Mouse (Mus musculus): ENCODE measurements at regions not wholly inside any gene's neighbourhood (a gene's known extent, or its start where the extent isn't known, plus 50 kb on each side); places are given as distances from the start of the nearest gene placed in this dataset.

GRCm38 (mm10) chr3:39397255-39397654 is 510.5 kb downstream of the Fat4 start:
- Histone ChIP-seq H3K36me3 (ENCODE audit: control insufficient read depth, insufficient read depth, low read length) (no peaks in the 10 kb centered on the region), H3K27me3 (ENCODE audit: control insufficient read depth, insufficient read depth, low read length) (no peaks in the 10 kb centered on the region), H3K4me1 (ENCODE audit: control insufficient read depth, insufficient read depth, low read length) (no peaks in the 10 kb centered on the region), H3K27ac (ENCODE audit: control insufficient read depth, insufficient read depth, low read depth, low read length) (no peak overlapping the region), H3K4me3 (ENCODE audit: control insufficient read depth, low read depth, low read length) (no peak overlapping the region)
- TF ChIP-seq POLR2A (IDR thresholded peaks at IDR 0.05; ENCODE audit: control insufficient read depth, low read depth, low read length): no peak
- TF ChIP-seq CTCF (IDR thresholded peaks at IDR 0.05; ENCODE audit: control insufficient read depth, insufficient read depth, insufficient replicate concordance, low read depth, low read length): no peak

DNA sequence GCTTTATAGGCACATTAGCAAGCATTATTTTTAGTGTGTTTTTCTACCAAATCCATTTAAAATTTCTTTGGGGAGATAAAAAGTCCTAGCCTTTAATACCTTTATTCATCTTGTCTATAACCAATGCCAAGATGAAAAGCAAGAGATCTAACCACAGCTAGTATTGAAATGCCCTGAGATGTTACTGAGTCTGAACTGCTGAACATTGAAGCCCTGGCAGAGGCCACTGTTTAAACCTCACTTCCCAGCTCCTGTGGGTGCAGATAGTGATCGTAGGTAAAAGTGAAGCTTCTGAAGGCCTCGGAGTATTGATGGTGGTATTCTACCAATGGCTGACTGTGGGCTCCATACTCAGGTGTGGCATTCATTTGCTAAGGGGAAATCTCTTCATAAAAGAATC is 510.9 kb downstream of the Fat4 start:
- Histone ChIP-seq H3K4me3 (ENCODE audit: control insufficient read depth, low read depth, low read length) (no peak overlapping the region), H3K27ac (ENCODE audit: control insufficient read depth, insufficient read depth, low read depth, low read length) (no peak overlapping the region), H3K4me1 (ENCODE audit: control insufficient read depth, insufficient read depth, low read length) (no peaks in the 10 kb centered on the region), H3K36me3 (ENCODE audit: control insufficient read depth, insufficient read depth, low read length) (no peaks in the 10 kb centered on the region), H3K27me3 (ENCODE audit: control insufficient read depth, insufficient read depth, low read length) (no peaks in the 10 kb centered on the region)
- TF ChIP-seq CTCF (IDR thresholded peaks at IDR 0.05; ENCODE audit: control insufficient read depth, insufficient read depth, insufficient replicate concordance, low read depth, low read length) (no peak), POLR2A (IDR thresholded peaks at IDR 0.05; ENCODE audit: control insufficient read depth, low read depth, low read length) (no peak)

DNA sequence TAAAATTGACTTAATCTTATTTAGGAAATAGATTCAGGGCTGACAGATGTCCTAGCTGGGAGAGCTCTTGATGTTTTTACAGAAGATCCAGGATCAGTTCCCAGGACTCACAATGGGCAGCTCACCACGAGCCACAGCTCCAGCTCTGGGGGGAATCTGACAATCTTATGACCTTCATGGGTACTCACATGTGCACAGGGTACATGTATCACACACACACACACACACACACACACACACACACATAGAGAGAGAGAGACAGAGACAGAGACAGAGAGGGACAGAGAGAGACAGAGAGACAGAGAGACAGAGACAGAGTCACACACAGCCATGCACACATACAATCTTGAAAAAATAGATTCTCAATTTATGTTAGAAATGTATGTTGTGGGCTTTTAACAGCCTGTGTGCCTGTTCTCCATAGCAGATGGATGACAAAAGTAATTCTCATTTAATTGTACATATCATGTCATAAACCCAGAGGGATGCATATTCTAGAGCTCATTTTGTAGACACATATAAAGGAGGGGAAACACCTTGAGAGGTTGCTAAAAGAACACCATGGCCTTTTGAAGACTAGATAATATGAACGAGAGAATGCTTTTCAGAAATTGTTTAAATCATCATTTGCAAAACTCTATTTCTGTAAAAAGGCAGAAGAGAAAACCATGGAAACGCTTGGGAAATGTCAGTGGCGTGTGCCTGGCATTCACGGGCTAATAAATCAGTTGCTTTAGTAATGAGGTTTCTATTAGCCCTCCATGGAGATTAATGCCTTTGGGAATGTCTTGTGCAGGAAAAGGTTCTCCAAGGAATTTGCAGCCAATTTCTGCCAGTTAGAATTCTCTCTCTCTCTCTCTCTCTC is 538.3 kb downstream of the Fat4 start:
- H3K4me1 ChIP-seq (ENCODE audit: control insufficient read depth, insufficient read depth, low read length): no peaks in the 10 kb centered on the region

DNA sequence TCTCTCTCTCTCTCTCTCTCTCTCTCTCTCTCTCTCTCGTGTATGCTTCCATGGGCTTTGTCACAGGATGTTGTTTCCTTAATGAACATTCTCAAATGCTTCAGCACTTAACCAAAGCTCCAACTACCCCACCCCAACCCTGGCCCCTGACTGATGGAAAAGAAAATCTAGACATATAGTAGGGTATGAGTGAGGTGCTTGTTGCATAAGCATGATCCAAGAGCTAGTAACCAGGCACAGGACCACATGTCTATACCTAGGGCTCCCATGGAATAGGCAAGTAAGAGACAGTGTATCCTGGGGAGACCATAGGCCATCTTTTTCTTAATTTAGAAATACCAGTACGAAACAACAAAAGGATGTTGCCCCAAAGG is 538.9 kb downstream of the Fat4 start:
- Histone ChIP-seq H3K4me3 (ENCODE audit: control insufficient read depth, low read depth, low read length) (no peak overlapping the region), H3K27ac (ENCODE audit: control insufficient read depth, insufficient read depth, low read depth, low read length) (no peak overlapping the region), H3K4me1 (ENCODE audit: control insufficient read depth, insufficient read depth, low read length) (no peaks in the 10 kb centered on the region), H3K27me3 (ENCODE audit: control insufficient read depth, insufficient read depth, low read length) (no peaks in the 10 kb centered on the region), H3K36me3 (ENCODE audit: control insufficient read depth, insufficient read depth, low read length) (no peaks in the 10 kb centered on the region)
- no peak for TF ChIP-seq CTCF (IDR thresholded peaks at IDR 0.05; ENCODE audit: control insufficient read depth, insufficient read depth, insufficient replicate concordance, low read depth, low read length)
- no peak for TF ChIP-seq POLR2A (IDR thresholded peaks at IDR 0.05; ENCODE audit: control insufficient read depth, low read depth, low read length)

More for the DNA sequence above, 538.3 kb downstream of the Fat4 start:
- Histone ChIP-seq H3K27me3 (ENCODE audit: control insufficient read depth, insufficient read depth, low read length) (no peaks in the 10 kb centered on the region), H3K36me3 (ENCODE audit: control insufficient read depth, insufficient read depth, low read length) (no peaks in the 10 kb centered on the region), H3K4me3 (ENCODE audit: control insufficient read depth, low read depth, low read length) (no peak overlapping the region), H3K27ac (ENCODE audit: control insufficient read depth, insufficient read depth, low read depth, low read length) (no peak overlapping the region)
- TF ChIP-seq CTCF (IDR thresholded peaks at IDR 0.05; ENCODE audit: control insufficient read depth, insufficient read depth, insufficient replicate concordance, low read depth, low read length): no peak

DNA sequence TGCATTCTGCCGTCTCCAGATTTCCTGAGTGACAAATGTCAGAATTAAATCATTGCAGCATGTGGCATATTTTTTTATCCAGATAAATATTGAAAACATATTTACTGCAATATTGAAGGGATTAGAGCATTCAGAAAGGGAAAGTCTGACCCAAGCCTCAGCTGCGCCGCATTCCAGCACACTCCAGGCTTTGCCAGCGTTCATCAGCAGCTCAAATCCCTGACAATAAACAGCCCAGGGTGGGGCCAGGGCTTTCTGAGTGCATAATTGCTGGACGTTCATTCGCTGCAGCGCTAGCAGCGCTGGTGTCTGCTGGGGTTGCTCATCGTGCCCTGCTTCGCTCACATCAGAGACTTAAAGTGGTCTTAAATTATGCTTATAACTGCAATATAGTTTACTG is 556.6 kb downstream of the Fat4 start:
- H3K4me3 ChIP-seq (ENCODE audit: control insufficient read depth, low read depth, low read length): no peak overlapping the region
- no peak for TF ChIP-seq CTCF (IDR thresholded peaks at IDR 0.05; ENCODE audit: control insufficient read depth, insufficient read depth, insufficient replicate concordance, low read depth, low read length)
- TF ChIP-seq POLR2A (IDR thresholded peaks at IDR 0.05; ENCODE audit: control insufficient read depth, low read depth, low read length): no peak

DNA sequence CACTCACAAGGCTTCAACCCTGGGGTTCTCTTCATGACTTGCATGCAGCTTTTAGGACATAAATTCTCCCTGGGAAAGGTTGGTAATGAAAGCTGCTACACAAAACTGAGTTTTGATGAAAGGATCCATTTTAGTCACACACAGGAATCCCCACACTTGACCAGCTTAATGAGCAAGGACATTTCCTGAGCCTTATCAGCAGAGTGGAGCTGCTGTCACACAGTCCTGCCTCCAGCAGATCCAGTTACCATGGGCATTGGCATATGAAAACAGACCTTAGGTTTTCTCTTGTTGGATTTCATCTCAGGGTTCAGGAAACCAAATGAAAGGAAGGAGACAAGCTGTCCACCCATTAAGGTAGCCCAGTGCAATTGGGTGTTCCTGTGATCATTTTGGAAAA is 568.9 kb downstream of the Fat4 start:
- Histone ChIP-seq H3K27me3 (ENCODE audit: control insufficient read depth, insufficient read depth, low read length) (no peaks in the 10 kb centered on the region), H3K4me1 (ENCODE audit: control insufficient read depth, insufficient read depth, low read length) (no peaks in the 10 kb centered on the region), H3K4me3 (ENCODE audit: control insufficient read depth, low read depth, low read length) (no peak overlapping the region), H3K36me3 (ENCODE audit: control insufficient read depth, insufficient read depth, low read length) (no peaks in the 10 kb centered on the region), H3K27ac (ENCODE audit: control insufficient read depth, insufficient read depth, low read depth, low read length) (no peak overlapping the region)
- no peak for TF ChIP-seq POLR2A (IDR thresholded peaks at IDR 0.05; ENCODE audit: control insufficient read depth, low read depth, low read length)
- TF ChIP-seq CTCF (IDR thresholded peaks at IDR 0.05; ENCODE audit: control insufficient read depth, insufficient read depth, insufficient replicate concordance, low read depth, low read length): no peak

More for the DNA sequence above, 556.6 kb downstream of the Fat4 start:
- Histone ChIP-seq H3K4me1 (ENCODE audit: control insufficient read depth, insufficient read depth, low read length) (no peaks in the 10 kb centered on the region), H3K27ac (ENCODE audit: control insufficient read depth, insufficient read depth, low read depth, low read length) (no peak overlapping the region), H3K36me3 (ENCODE audit: control insufficient read depth, insufficient read depth, low read length) (no peaks in the 10 kb centered on the region), H3K27me3 (ENCODE audit: control insufficient read depth, insufficient read depth, low read length) (no peaks in the 10 kb centered on the region)

DNA sequence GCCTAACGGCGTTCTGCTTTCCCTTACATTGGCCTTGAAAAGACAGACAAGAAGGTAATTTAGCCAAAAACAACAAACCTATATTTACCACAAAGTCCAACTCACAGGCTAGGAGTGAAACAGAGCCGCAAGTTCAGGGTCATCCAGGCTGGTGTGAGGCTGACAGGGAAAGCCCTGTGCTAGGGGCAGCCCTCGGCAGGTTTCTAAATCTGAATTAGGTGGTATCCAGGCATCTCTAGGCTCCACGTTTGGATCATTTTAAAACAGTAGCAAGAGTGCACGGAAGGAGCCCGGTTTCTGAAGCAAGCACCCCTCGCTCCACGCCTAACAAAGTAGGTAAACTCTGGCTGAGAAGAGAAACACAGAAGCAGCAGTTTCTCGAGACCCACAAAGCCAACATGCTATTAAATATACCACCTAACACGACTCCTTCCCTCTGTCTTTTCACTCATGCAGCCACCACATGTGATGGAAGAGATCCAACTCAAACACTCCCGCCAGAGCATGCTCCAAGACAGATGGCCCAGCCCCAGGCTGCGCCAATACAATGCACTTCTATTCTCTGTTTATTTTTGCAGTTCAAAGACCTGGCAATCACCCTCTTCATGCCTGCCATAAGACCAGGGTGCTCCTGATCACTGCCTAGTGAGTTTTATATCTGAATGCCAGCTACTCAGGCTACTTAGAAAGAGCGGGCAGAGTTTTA is 573.6 kb downstream of the Fat4 start:
- H3K4me3 ChIP-seq (ENCODE audit: control insufficient read depth, low read depth, low read length): no peak overlapping the region
- H3K27me3 ChIP-seq (ENCODE audit: control insufficient read depth, insufficient read depth, low read length): no peaks in the 10 kb centered on the region
- TF ChIP-seq POLR2A (IDR thresholded peaks at IDR 0.05; ENCODE audit: control insufficient read depth, low read depth, low read length): no peak
- no peak for TF ChIP-seq CTCF (IDR thresholded peaks at IDR 0.05; ENCODE audit: control insufficient read depth, insufficient read depth, insufficient replicate concordance, low read depth, low read length)
- no peaks in the 10 kb centered on the region for H3K4me1 ChIP-seq (ENCODE audit: control insufficient read depth, insufficient read depth, low read length)
- no peaks in the 10 kb centered on the region for H3K36me3 ChIP-seq (ENCODE audit: control insufficient read depth, insufficient read depth, low read length)
- H3K27ac ChIP-seq (ENCODE audit: control insufficient read depth, insufficient read depth, low read depth, low read length): no peak overlapping the region

Measured in testis, adult 2 months (tissue).